Mouse (Mus musculus) brain, embryonic 14.5 days (tissue): ENCODE data around the gene Evc.

Experiments used
- CTCF ChIP-seq: fragments of 200-500 bp; IDR thresholded peaks from 2 replicates; pipeline ENCODE4 v1.5.1; 2012; ENCODE audit warnings: inconsistent platforms, mild to moderate bottlenecking, moderate library complexity, borderline replicate concordance; ENCODE audit not compliant: insufficient read depth, insufficient read length; ENCODE audit errors: extremely low read depth
- POLR2A ChIP-seq: fragments of 200-500 bp; IDR thresholded peaks from 2 replicates; pipeline ENCODE4 v1.6.1; 2012; ENCODE audit warnings: mild to moderate bottlenecking, inconsistent platforms, borderline replicate concordance; ENCODE audit not compliant: poor library complexity, insufficient read depth, insufficient read length, severe bottlenecking; ENCODE audit errors: extremely low read depth

GRCm38 (mm10) chr5:37247456-37247855 lies 89.2 kb downstream of the Evc start:
- TF ChIP-seq CTCF = no peak
- no peak for TF ChIP-seq POLR2A
